Mouse (Mus musculus) intestine, postnatal 0 days (tissue): ENCODE measurements around the gene Tgfbr2. TPM values are rescaled to one million over a fixed set of nuclear protein-coding genes. Genes with fewer than 3 reads are reported as not detected.
A peak's percentile ranks its signal among the peaks of the same experiment; 100 is the strongest.

ENCODE experiments used
- ATAC-seq: fragments of 200-750 bp; cut with Nextera tagmentation; 2 replicates; pipeline ENCODE4 v1.8.0; 2017; ENCODE audit warnings: mild to moderate bottlenecking, moderate TSS enrichment, moderate library complexity
- H3K27ac ChIP-seq: fragments of 300-500 bp; sonication (generic); 2 replicates; pipeline ENCODE4 v1.5.1; 2014; ENCODE audit warnings: mild to moderate bottlenecking, low read depth, low read length, moderate library complexity
- H3K27me3 ChIP-seq: fragments of 300-500 bp; sonication (generic); replicated peaks from 2 replicates; pipeline ENCODE4 v1.6.1; 2014; ENCODE audit warnings: low read length, mixed read lengths; ENCODE audit not compliant: control insufficient read depth, insufficient read depth
- H3K36me3 ChIP-seq: fragments of 300-500 bp; sonication (generic); 2 replicates; pipeline ENCODE4 v1.6.1; 2014; ENCODE audit warnings: mild to moderate bottlenecking, moderate library complexity; ENCODE audit not compliant: control insufficient read depth, insufficient read depth
- H3K4me1 ChIP-seq: fragments of 300-500 bp; sonication (generic); replicated peaks from 2 replicates; pipeline ENCODE4 v1.6.1; 2014; ENCODE audit warnings: antibody characterized with exemption, low read length, mixed read lengths; ENCODE audit not compliant: control insufficient read depth, insufficient read depth
- H3K4me2 ChIP-seq: fragments of 300-500 bp; sonication (generic); replicated peaks from 2 replicates; pipeline ENCODE4 v1.6.1; 2014; ENCODE audit warnings: low read depth, mild to moderate bottlenecking, moderate library complexity
- H3K4me3 ChIP-seq: fragments of 300-500 bp; sonication (generic); 2 replicates; pipeline ENCODE4 v1.5.1; 2014; ENCODE audit warnings: low read depth, low read length
- H3K9ac ChIP-seq: fragments of 300-500 bp; sonication (generic); 2 replicates; pipeline ENCODE4 v1.6.1; 2014; ENCODE audit warnings: mild to moderate bottlenecking, low read depth, low read length
- H3K9me3 ChIP-seq: fragments of 300-500 bp; sonication (generic); 2 replicates; pipeline ENCODE4 v1.6.1; 2016; ENCODE audit warnings: mixed run types; ENCODE audit not compliant: control insufficient read depth
- CTCF ChIP-seq: sonication (generic); IDR thresholded peaks from 2 replicates; pipeline ENCODE4 v1.5.1; 2016; ENCODE audit warnings: low read depth, mild to moderate bottlenecking, control low read depth, antibody characterized with exemption, moderate library complexity
- WGBS: fragments of 180-500 bp; shearing (Covaris S2); extraction: QIAGEN DNeasy Blood & Tissue Kit; methylation state at CpG from one replicate; pipeline ENCODE4 v1.1.7; 2014; 5-methylcytosine and 5-hydroxymethylcytosine counted together
- polyA plus RNA-seq: library from polyadenylated mRNA; unstranded; fragments of >200 nt; fragmentation: Nextera tagmentation; extraction: Ambion mirVana; gene quantifications from 2 replicates; pipeline ENCODE4 v1.2.1, GENCODE M21; 2015

The Tgfbr2 gene
- polyA plus RNA-seq, 1 experiment from 2014 or later = 16.0 TPM

DNA sequence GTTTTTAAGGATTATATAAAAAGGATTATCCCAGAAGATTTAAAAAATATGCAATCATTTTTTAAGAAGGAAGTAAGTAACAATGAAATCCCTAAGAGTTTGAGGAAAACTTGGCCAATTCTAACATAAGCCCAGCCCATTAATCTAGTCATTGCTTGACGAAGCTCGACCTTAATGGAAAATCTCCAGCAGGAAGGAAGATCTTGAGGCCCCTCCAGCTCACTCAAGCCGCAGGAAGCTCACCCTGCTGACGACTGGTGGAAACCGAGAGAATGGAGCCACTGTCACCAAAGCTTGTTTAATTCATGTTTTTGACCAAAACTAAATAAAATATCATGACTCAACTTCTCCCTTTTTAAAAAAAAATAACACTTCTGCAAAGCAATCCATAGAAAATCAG lies 18.7 kb downstream of the Tgfbr2 start:
- Histone ChIP-seq H3K36me3 (peaks cover 18% of the 10 kb centered on the region), H3K27me3 (no peaks in the 10 kb centered on the region), H3K4me3 (no peak overlapping the region), H3K27ac (no peak overlapping the region), H3K4me1 (no peaks in the 10 kb centered on the region), H3K9ac (no peak overlapping the region), H3K4me2 (no peak overlapping the region), H3K9me3 (no peaks in the 10 kb centered on the region)
- 82% methylated on average over 5 of the region's 5 CpGs for WGBS
- no peak for ATAC-seq
- TF ChIP-seq CTCF = 0 out of 2 replicates have a peak, but pooled peaks have one; percentile 1

DNA sequence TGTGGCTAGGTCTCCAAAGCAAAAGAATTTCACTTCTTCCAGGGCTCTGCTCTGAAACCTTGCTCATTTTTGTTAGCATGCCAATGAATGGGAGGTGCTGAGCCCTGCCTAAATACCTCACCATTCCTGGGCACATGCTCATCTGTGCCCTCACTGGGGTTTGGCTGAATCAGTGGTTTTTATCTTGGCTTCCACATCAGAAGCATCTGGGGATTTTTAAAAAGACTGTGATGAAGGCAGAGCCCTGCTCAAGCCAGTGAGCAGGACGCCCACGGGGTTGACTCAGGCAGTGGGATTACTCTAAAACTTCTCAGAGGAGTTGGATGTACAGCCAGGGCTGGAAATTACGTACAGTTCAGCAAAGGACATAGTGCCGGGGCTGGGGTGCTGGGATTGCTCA lies 22.3 kb downstream of the Tgfbr2 start:
- H3K27me3 ChIP-seq = no peaks in the 10 kb centered on the region
- no peak overlapping the region for H3K9ac ChIP-seq
- no peak for TF ChIP-seq CTCF
- H3K27ac ChIP-seq = no peak overlapping the region
- H3K4me1 ChIP-seq = no peaks in the 10 kb centered on the region
- H3K4me3 ChIP-seq = no peak overlapping the region
- H3K4me2 ChIP-seq = no peak overlapping the region
- ATAC-seq = no peak
- H3K9me3 ChIP-seq = no peaks in the 10 kb centered on the region
- peaks cover 18% of the 10 kb centered on the region for H3K36me3 ChIP-seq
- WGBS = 79% methylated on average over 4 of the region's 4 CpGs

DNA sequence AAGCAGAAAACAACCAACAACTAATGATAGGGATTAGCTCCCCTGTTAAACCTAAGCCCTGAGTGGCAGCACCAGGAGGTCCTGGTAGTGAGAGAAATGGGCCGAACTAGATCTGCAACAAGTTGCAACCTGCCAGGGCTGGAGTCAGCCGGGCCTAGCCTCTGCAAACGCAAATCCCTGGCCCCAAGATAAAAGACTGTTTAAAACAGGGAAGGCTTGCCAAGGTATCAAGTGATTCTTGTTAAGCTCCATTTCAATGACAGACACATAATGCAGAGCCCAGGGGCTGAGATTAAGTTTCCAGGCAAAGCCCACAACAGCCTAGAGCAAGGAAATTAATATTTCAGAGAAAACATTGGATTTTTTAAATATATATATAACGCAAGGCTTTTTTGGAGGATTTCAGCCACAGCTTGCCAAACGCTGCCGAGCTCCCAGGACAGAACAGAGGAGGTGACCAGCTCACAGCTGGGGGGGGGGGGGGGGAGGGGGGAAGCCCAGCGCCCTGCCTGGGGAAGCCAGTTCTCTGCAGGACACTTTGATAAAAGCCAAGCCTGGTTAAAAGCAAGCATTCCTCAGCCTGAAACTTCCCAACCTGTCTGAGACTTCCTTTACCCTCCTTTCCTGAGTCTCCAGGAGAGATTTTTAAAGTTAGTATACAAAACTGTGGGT lies 24.3 kb downstream of the Tgfbr2 start:
- Histone ChIP-seq H3K27ac (no peak overlapping the region), H3K27me3 (no peaks in the 10 kb centered on the region), H3K4me1 (no peaks in the 10 kb centered on the region), H3K9me3 (no peaks in the 10 kb centered on the region), H3K4me3 (no peak overlapping the region), H3K36me3 (peaks cover 18% of the 10 kb centered on the region), H3K4me2 (no peak overlapping the region), H3K9ac (no peak overlapping the region)
- TF ChIP-seq CTCF = no peak
- 69% methylated on average over 6 of the region's 7 CpGs for WGBS
- no peak for ATAC-seq

DNA sequence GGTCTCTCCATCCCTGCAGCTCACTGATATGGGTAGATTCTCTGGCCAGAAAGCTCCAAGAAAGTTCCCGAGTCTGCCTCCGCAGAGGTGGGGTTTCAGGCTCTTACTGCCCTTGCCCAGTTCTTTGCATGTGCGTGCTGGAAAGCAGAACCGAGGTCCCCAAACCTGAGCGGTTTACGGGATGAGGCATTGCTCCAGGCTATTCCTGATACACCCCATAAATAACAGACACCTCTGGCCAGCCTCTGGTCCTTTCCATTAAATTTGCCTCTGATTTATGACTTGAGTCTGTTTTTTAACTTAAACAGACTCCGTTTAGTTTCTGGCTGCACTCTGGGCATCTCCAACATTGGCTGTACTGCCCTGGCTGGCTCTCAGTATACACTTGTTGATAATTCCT lies 26.4 kb downstream of the Tgfbr2 start:
- H3K4me2 ChIP-seq = no peak overlapping the region
- H3K9ac ChIP-seq = no peak overlapping the region
- H3K27ac ChIP-seq = no peak overlapping the region
- H3K36me3 ChIP-seq = peaks cover 4% of the 10 kb centered on the region
- no peaks in the 10 kb centered on the region for H3K9me3 ChIP-seq
- TF ChIP-seq CTCF = no peak
- no peaks in the 10 kb centered on the region for H3K27me3 ChIP-seq
- 74% methylated on average over 7 of the region's 7 CpGs for WGBS
- H3K4me3 ChIP-seq = no peak overlapping the region
- no peak for ATAC-seq
- H3K4me1 ChIP-seq = 0 out of 2 replicates have a peak, but pooled peaks cover 2% of the 10 kb centered on the region

DNA sequence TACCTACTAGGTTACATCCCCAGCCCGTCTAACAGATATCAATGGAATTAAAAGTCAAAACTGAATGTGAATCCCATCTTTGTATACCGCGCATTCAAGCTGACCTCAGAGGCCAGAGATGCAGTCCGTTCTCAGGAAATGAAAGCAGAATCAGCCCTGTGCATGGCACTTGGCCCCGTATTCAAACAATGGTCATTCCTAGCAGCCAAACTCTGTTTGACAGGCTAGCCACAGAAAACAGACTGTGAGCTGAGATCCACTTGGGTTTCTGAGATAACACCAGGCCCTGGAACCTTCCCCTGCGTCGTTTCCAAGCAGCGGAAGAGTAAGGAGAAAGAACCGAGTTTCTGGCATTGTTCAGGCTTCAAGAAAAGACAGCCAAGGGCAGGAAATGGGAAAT lies 28.9 kb downstream of the Tgfbr2 start:
- Histone ChIP-seq H3K9me3 (no peaks in the 10 kb centered on the region), H3K36me3 (no peaks in the 10 kb centered on the region; the same call in 1 of the 2 replicates), H3K27me3 (no peaks in the 10 kb centered on the region), H3K4me2 (no peak overlapping the region), H3K4me1 (0 out of 2 replicates have a peak, but pooled peaks cover 2% of the 10 kb centered on the region), H3K4me3 (no peak overlapping the region), H3K9ac (no peak overlapping the region), H3K27ac (peak overlapping the region; percentile 8; the same call in 1 of the 2 replicates)
- no peak for ATAC-seq
- no peak for TF ChIP-seq CTCF
- 50% methylated on average over 9 of the region's 9 CpGs for WGBS

DNA sequence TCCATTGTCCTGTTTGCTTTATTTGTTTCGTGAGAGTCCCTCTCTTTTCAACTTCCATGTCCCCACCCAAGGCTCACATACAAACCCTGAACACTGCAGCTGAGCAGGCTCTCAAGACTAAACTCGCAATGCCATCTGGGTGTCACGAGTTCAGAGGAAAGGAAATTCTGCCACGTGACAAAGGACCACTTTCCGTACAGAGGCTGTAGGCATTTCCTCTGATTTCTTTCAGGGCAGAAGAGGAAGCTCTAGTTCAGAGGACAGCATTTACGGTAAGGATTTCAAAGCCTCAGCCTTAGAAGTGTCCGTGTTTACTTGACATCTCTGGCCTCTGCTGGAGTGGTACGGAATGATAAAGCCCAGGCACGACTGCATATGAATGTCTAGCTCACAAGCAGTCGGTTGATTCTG lies 29.9 kb downstream of the Tgfbr2 start:
- no peaks in the 10 kb centered on the region for H3K27me3 ChIP-seq
- no peak overlapping the region for H3K27ac ChIP-seq
- TF ChIP-seq CTCF = no peak
- no peak overlapping the region for H3K9ac ChIP-seq
- 42% methylated on average over 10 of the region's 10 CpGs for WGBS
- H3K4me2 ChIP-seq = no peak overlapping the region
- H3K4me3 ChIP-seq = no peak overlapping the region
- 0 out of 2 replicates have a peak, but pooled peaks cover 2% of the 10 kb centered on the region for H3K4me1 ChIP-seq
- H3K9me3 ChIP-seq = no peaks in the 10 kb centered on the region
- no peaks in the 10 kb centered on the region; the same call in 1 of the 2 replicates for H3K36me3 ChIP-seq
- ATAC-seq = no peak
